Mouse (Mus musculus) myocyte (in vitro differentiated cells): ENCODE data around the gene Sowaha. TPM values are rescaled to one million over a fixed set of nuclear protein-coding genes. Genes with fewer than 3 reads are reported as not detected.

ENCODE experiments used
- H3K27me3 ChIP-seq: one replicate; pipeline ENCODE4 v1.6.1; 2011; ENCODE audit not compliant: control insufficient read depth, insufficient read depth, insufficient read length
- H3K36me3 ChIP-seq: one replicate; pipeline ENCODE4 v1.6.1; 2011; ENCODE audit not compliant: control insufficient read depth, insufficient read depth
- H3K4me2 ChIP-seq: one replicate; pipeline ENCODE4 v1.6.1; 2011; ENCODE audit warnings: low read depth, control low read depth
- H3K4me3 ChIP-seq: one replicate; pipeline ENCODE4 v1.5.1; 2011; ENCODE audit warnings: mild to moderate bottlenecking, control low read depth, moderate library complexity
- H3K79me2 ChIP-seq: one replicate; pipeline ENCODE4 v1.6.1; 2011; ENCODE audit not compliant: control insufficient read depth, insufficient read depth
- H3ac ChIP-seq: one replicate; pipeline ENCODE4 v1.6.1; 2011; ENCODE audit not compliant: control insufficient read depth, insufficient read length
- CEBPB ChIP-seq: IDR thresholded peaks from 2 replicates; pipeline ENCODE4 v1.6.1; 2011; ENCODE audit warnings: mild to moderate bottlenecking, moderate library complexity; ENCODE audit not compliant: poor library complexity, insufficient read depth, severe bottlenecking
- E2F4 ChIP-seq: IDR thresholded peaks from one replicate; pipeline ENCODE4 v1.6.1; 2011; ENCODE audit warnings: mild to moderate bottlenecking, control low read depth, moderate library complexity; ENCODE audit not compliant: insufficient read depth
- MAX ChIP-seq: IDR thresholded peaks from one replicate; pipeline ENCODE4 v1.6.1; 2011; ENCODE audit warnings: low read depth, mild to moderate bottlenecking, control low read depth
- MYOD1 ChIP-seq, 3 experiments: IDR thresholded peaks; one replicate each; pipeline ENCODE4 v1.6.1; 2011; ENCODE audit warnings: control low read depth in 2 of 3, low read depth in 2 of 3, mild to moderate bottlenecking in 2 of 3, moderate library complexity in 1 of 3; ENCODE audit not compliant: insufficient read length in 2 of 3, control insufficient read depth in 1 of 3
- MYOG ChIP-seq, 3 experiments: IDR thresholded peaks; one replicate each; pipeline ENCODE4 v1.6.1; 2011; ENCODE audit warnings: control low read depth in 2 of 3, low read depth in 2 of 3, mild to moderate bottlenecking in 2 of 3; ENCODE audit not compliant: insufficient read length in 2 of 3, control insufficient read depth in 1 of 3, insufficient read depth in 1 of 3
- POLR2A ChIP-seq: IDR thresholded peaks from one replicate; pipeline ENCODE4 v1.6.1; 2011; ENCODE audit warnings: low read depth, mild to moderate bottlenecking, control low read depth, moderate library complexity; ENCODE audit not compliant: insufficient read length
- POLR2AphosphoS2 ChIP-seq: IDR thresholded peaks from one replicate; pipeline ENCODE4 v1.6.1; 2011; ENCODE audit warnings: low read depth, control low read depth; ENCODE audit not compliant: insufficient read length
- REST ChIP-seq: IDR thresholded peaks from one replicate; pipeline ENCODE4 v1.6.1; 2011; ENCODE audit warnings: mild to moderate bottlenecking, control low read depth, moderate library complexity; ENCODE audit not compliant: insufficient read depth, insufficient read length
- SRF ChIP-seq: IDR thresholded peaks from one replicate; pipeline ENCODE4 v1.6.1; 2011; ENCODE audit warnings: low read depth; ENCODE audit not compliant: control insufficient read depth, insufficient read length
- TCF12 ChIP-seq: IDR thresholded peaks from one replicate; pipeline ENCODE4 v1.6.1; 2011; ENCODE audit warnings: mild to moderate bottlenecking, control low read depth; ENCODE audit not compliant: poor library complexity, insufficient read depth, severe bottlenecking
- TCF3 ChIP-seq: IDR thresholded peaks from one replicate; pipeline ENCODE4 v1.6.1; 2011; ENCODE audit warnings: low read depth, control low read depth; ENCODE audit not compliant: insufficient read length
- USF1 ChIP-seq: IDR thresholded peaks from one replicate; pipeline ENCODE4 v1.6.1; 2011; ENCODE audit warnings: low read depth, mild to moderate bottlenecking, control low read depth, moderate library complexity
- polyA plus RNA-seq: library from polyadenylated mRNA; unstranded; fragments of >200 nt; fragmentation: generic; extraction: Trizol; gene quantifications from one replicate; pipeline ENCODE4 v1.2.1, GENCODE M21; 2012; ENCODE audit warnings: missing spikeins

Gene Sowaha
- polyA plus RNA-seq, 1 experiment = not detected

DNA sequence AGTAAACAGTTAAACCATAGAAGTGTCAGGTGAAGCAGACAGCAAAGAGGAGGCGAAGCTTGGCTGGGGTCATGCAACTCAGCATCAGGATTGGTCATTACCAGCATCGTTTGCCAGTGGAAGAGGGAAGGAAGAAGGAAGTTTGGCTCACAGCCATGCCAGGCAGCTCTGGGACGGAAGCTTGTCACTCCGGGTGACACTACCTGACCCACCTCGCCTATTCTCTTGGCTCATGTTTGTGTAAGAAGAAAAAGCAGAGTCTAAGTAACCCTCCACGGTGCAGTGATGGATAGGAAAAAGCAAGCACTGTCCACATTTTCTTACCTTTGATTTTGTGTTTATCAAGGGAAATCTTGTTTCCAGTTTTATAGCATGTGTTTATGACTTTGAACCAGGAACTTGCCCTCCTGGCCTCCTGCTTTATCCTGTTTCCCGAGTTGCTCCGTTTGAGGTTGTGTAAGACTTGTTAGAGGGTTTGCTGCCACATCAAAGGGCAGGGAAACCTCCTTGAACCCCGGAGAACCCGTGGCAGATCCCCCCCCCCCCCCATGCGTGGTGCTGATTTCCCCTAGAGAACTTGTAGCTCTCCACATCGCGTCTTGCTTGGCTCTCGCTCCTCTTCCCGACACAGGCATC is 29.9 kb downstream of the Sowaha start:
- H3K36me3 ChIP-seq = no peaks in the 10 kb centered on the region
- no peak overlapping the region for H3K4me2 ChIP-seq
- H3K4me3 ChIP-seq = no peak overlapping the region
- peaks cover 8% of the 10 kb centered on the region for H3K27me3 ChIP-seq
- no peak for TF ChIP-seq REST
- TF ChIP-seq POLR2AphosphoS2 = no peak
- TF ChIP-seq E2F4 = no peak
- no peak for TF ChIP-seq TCF3
- TF ChIP-seq SRF = no peak
- no peak for TF ChIP-seq MAX
- no peak for TF ChIP-seq CEBPB
- no peak for TF ChIP-seq TCF12
- no peaks in the 10 kb centered on the region for H3K79me2 ChIP-seq
- no peak overlapping the region for H3ac ChIP-seq

DNA sequence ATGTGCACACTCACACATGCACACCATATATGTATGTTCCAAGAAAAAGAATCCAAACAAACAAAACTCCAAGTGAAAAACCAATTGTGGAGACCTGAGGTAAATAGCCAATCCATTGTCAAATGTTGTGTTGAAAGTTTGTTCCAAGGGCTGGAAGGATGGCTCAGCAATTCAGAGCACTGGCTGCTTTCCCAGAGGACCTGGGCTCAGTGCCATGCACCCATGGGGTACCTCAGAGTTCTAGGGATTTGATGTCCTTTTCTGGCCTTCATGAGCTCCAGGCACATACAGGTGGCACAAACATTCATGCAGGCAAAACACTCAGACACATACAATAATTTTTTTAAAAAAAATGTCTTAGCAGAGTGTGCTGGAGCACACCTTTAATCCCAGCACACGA is 31.5 kb downstream of the Sowaha start:
- no peak overlapping the region for H3K4me2 ChIP-seq
- no peak overlapping the region for H3ac ChIP-seq
- no peaks in the 10 kb centered on the region for H3K79me2 ChIP-seq
- TF ChIP-seq POLR2AphosphoS2 = no peak
- TF ChIP-seq USF1 = no peak
- no peak for TF ChIP-seq MAX
- TF ChIP-seq TCF3 = no peak
- no peak for TF ChIP-seq E2F4
- no peak for TF ChIP-seq POLR2A
- TF ChIP-seq CEBPB = no peak
- no peak for TF ChIP-seq REST
- no peak for TF ChIP-seq TCF12
- no peak for TF ChIP-seq MYOG (IDR thresholded peaks at IDR 0.05; ENCODE audit: control insufficient read depth in 1 of 3, insufficient read depth in 1 of 3, insufficient read length in 2 of 3, low read depth in 2 of 3)
- TF ChIP-seq MYOD1 (IDR thresholded peaks at IDR 0.05; ENCODE audit: control insufficient read depth in 1 of 3, insufficient read length in 2 of 3, low read depth in 2 of 3) = no peak
- no peak for TF ChIP-seq SRF
- peaks cover 8% of the 10 kb centered on the region for H3K27me3 ChIP-seq
- H3K4me3 ChIP-seq = no peak overlapping the region
- no peaks in the 10 kb centered on the region for H3K36me3 ChIP-seq

DNA sequence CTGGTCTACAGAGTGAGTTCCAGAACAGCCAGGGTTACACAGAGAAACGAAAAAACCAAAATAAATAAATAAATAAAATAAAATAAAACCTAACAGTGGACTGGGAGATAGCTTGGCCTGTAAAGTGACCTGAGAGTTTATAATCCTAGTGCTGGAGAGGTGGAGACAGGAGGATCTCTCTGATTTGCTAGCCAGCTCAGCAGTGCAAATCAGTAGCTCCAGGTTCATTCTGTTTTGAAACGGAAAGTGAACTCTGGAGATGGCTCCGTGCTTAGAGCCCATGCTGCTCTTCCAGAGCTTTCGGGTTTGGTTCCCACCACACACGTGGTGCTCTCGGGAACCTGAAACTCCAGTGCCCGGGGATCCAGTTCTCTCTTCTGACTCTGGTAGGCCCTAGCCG is 32.1 kb downstream of the Sowaha start:
- Histone ChIP-seq H3K4me3 (no peak overlapping the region), H3K36me3 (no peaks in the 10 kb centered on the region), H3K27me3 (peaks cover 8% of the 10 kb centered on the region), H3K79me2 (no peaks in the 10 kb centered on the region), H3ac (no peak overlapping the region), H3K4me2 (no peak overlapping the region)
- TF ChIP-seq POLR2A = no peak
- TF ChIP-seq E2F4 = no peak
- TF ChIP-seq MYOD1 (IDR thresholded peaks at IDR 0.05; ENCODE audit: control insufficient read depth in 1 of 3, insufficient read length in 2 of 3, low read depth in 2 of 3) = no peak
- no peak for TF ChIP-seq POLR2AphosphoS2
- TF ChIP-seq TCF12 = no peak
- no peak for TF ChIP-seq REST
- TF ChIP-seq MAX = no peak
- TF ChIP-seq MYOG (IDR thresholded peaks at IDR 0.05; ENCODE audit: control insufficient read depth in 1 of 3, insufficient read depth in 1 of 3, insufficient read length in 2 of 3, low read depth in 2 of 3) = no peak

DNA sequence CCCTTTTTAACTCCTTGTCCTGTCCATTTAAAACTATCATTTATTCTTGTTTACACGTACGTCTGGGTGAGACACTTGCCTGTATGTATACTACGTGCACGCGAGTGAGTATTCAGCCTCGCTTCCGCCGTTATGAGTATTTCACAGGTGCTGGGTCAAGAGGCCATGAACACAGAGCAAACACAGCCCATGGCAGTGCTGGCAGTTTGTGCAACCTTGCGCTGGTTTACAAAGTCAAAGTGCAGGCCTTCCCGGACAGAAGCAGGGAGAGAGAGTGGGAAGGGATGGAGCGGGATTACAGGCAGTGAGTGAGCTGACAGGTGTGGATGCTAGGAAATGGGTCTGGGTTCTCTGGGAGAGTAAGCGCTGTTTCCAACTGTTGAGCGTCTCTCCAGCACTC is 33.9 kb downstream of the Sowaha start:
- no peak overlapping the region for H3ac ChIP-seq
- no peak overlapping the region for H3K4me2 ChIP-seq
- H3K4me3 ChIP-seq = no peak overlapping the region
- no peaks in the 10 kb centered on the region for H3K79me2 ChIP-seq
- TF ChIP-seq CEBPB = no peak
- no peak for TF ChIP-seq TCF3
- TF ChIP-seq MYOD1 (IDR thresholded peaks at IDR 0.05; ENCODE audit: control insufficient read depth in 1 of 3, insufficient read length in 2 of 3, low read depth in 2 of 3) = no peak
- no peak for TF ChIP-seq MAX
- TF ChIP-seq REST = no peak
- no peak for TF ChIP-seq TCF12
- no peak for TF ChIP-seq POLR2AphosphoS2
- no peak for TF ChIP-seq SRF
- TF ChIP-seq POLR2A = no peak
- TF ChIP-seq MYOG (IDR thresholded peaks at IDR 0.05; ENCODE audit: control insufficient read depth in 1 of 3, insufficient read depth in 1 of 3, insufficient read length in 2 of 3, low read depth in 2 of 3) = no peak
- no peak for TF ChIP-seq USF1
- H3K27me3 ChIP-seq = peaks cover 8% of the 10 kb centered on the region
- no peaks in the 10 kb centered on the region for H3K36me3 ChIP-seq

DNA sequence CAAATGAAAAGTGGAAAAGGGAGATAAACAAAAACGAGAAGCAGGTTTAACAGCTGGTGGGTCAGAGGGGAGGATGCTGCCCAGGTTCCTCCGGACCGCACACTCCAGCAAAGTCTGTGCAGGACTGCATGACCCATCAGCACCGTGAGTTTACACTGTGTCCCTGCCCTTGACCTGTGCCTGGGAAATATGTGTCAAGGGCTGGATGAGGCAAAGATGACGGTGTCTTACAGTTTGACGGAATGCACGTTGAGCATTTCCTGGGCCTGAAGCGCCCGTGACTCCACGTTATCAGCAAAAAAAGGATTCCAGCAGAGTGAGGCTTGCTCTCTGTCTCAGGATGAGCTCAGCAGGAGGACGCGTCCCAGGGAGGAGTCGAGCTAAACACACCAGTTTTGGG is 34.5 kb downstream of the Sowaha start:
- H3K79me2 ChIP-seq = no peaks in the 10 kb centered on the region
- TF ChIP-seq USF1 = no peak
- no peak for TF ChIP-seq SRF
- TF ChIP-seq POLR2AphosphoS2 = no peak
- TF ChIP-seq POLR2A = no peak
- TF ChIP-seq REST = no peak
- no peak for TF ChIP-seq CEBPB
- H3ac ChIP-seq = no peak overlapping the region
- H3K36me3 ChIP-seq = no peaks in the 10 kb centered on the region
- H3K4me3 ChIP-seq = no peak overlapping the region
- H3K4me2 ChIP-seq = no peak overlapping the region
- peaks cover 8% of the 10 kb centered on the region for H3K27me3 ChIP-seq
